Mouse (Mus musculus) kidney, postnatal 36 days (tissue): ENCODE data around the gene Plxdc2.

ENCODE experiments used
- DNase-seq, 2 experiments: peaks; one replicate each; pipeline ENCODE4 v3.0.0; 2021 to 2022; ENCODE audit warnings: mixed read lengths in 2 of 2

Gene Plxdc2

DNA sequence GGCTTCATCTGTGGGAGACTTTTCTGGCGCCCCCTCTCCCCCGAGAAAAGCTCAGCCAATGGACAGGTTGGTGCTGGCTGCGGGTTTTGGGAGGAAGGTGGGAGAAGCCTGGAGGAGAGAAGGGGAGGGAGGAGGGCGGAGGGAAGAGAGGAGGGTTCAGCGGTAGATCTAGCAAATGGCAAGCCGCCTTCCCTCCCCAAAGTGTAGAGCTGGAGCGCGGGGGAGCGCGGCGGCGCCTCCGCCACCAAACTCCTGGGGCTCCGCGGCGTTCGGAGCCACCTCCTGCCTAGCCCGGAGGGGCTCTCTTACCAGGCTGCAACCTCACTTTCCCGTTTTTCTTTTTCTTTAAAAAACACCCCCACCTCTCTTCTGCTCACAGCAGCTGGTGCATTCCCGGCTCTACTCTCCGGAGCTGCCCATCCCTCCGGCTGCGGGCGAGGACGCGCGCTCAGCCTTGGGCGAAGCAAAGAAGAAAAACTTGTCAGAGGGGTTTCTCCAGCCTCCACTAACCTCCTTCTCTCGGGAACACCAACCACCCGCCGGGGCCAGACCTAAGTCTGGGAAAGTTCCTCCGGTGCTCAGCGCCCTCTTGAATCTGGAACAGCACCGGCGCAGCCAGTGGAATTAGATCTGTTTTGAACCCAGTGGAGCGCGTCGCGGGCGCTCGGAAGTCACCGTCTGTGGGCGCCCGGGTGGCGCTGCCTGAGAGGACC, at the start of gene Plxdc2:
Plxdc2 (plus strand) TSS at position 199 of the 713 bp plus-strand sequence.
- peak; percentile 82 to 84 for DNase-seq

DNA sequence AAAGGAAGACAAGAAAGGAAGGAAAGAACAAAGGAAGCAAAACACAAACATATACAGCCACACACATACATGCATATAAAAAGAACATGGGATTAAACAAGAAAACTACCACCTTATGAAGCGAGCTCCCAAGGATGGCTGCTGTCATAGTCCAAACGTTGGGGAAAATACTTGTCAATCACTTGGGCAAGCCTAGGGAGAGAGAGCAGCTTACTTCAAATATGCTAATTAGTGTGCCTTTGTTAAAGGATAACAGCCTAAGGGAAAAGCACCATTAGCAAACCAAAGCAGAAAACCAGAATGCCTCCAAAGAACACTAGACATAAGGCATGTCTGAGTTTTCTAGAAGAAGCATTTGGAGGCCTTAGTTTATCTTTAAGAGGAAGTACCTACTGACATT, 45.7 kb upstream of the Plxdc2 start:
- DNase-seq: no peak

DNA sequence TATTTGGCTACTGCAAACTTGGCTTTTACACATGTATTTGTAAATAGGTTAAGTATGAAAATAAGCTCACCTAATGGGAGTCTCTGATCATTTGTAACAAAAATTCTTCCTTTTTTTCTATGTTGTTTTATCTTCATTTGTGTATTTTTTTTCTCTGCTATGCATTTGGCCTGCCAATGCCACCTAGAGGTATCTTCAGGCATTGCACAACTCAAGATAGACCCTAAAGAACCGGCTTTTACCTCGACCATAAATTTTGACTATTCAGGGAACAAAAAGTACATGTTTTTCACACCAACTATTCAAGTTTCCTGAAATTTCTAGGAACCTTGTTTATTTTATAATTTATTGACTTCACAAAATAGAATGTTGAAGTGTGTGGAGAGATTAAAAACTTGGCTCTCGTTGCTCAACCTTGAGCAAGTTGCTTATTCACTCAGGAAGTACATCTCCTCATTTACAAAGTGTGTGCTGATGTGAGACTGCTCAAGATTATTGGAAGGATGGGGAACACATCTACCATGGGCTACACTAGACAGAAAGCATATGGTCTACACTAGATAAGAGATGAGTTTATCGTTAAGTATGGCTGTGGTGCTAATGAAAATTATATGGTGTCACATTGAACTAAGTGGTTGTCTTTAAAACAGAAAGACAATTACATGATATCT, 43.6 kb upstream of the Plxdc2 start:
- peak; percentile 8 to 39 for DNase-seq

DNA sequence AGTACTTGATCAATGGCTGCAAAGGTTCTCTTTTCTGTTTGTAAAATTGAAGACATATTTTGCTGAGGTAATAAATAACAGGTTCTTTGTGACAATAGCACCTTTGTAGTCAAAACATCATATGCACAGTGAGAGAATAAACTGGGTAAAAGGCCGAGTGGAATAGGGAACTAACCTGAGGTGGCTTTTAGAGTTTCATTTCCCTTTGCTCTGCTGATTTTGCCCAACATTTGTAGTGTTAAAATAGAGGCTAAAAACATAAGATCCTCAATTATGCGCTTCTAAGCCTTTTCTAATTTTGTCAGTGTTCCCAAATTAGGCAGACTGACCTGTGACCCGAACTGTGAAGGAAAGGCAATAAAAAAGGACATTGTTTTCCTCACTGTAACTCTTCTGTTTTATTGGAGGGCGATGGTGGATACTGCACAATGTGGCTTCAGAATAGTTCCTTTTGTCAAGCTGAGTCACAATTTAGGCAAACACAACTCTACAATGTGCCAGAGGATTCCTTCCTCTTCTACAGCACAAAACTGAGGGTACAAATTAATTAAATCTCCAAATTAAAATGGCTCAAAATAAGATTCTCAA, 20.8 kb upstream of the Plxdc2 start:
- DNase-seq: no peak

DNA sequence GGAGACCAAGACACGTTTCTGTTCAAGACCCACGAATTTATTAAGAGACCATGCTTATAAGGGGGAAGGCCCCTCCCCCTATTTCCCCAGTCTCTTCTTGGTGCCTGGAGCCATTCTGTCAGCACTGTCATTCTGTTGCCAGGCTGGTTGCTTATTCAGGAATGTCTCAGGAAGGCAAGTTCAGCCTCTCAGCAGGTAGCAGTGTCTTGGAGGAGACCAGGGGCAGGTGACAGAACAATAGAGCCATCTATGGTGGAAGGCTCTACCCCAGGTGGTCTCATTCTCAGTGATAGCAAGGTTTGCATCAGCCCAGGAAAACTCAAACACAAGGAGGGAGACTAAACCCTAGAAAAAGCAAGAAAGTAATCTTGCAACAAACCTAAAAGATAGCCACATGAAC, 11.5 kb upstream of the Plxdc2 start:
- no peak for DNase-seq

DNA sequence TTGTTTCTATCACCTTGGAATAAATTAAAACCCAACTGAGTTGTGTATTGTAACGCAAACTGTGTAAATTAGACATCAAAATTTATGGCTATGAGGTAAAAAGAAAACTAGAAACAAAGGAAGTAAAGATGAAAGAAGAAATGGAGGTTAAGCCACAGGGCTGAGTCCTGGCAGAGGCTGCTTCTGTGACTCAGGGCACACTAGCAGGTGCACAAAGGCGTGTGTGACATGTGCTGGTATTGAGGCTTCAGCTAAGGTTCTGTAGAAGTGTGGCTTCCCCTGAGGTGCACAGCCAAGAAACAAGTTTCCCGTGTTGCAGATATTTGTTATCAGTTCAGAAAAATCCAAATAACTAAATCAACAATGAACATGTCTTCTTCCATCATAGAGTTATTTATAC, 5.0 kb upstream of the Plxdc2 start:
- DNase-seq: no peak

DNA sequence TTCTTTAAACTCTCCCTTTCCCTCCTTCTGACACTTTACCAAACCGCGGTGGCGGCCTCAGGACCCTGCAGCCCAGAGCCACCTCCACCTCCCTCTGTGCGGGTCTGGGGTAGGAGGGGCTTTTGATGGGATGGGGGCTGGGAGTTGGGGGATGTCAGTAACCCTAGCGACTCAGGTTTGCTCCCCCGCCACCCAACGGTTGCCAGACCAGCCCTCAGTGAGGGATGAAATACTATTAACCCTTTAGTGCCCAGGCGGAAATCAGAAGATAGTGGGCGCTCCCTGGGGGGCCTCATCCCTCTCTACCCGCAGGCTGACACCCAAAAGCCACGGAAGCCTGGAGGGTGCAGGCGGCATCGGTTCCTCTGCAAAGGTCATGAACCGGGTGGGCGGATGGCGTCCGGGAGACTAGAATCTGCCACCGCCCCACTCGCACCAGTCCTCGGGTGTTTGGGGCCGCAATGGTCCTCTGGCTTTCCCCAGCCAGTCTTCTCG, 446 bp upstream of the Plxdc2 start:
- peak in 1 of 2 experiments; percentile 25 for DNase-seq

DNA sequence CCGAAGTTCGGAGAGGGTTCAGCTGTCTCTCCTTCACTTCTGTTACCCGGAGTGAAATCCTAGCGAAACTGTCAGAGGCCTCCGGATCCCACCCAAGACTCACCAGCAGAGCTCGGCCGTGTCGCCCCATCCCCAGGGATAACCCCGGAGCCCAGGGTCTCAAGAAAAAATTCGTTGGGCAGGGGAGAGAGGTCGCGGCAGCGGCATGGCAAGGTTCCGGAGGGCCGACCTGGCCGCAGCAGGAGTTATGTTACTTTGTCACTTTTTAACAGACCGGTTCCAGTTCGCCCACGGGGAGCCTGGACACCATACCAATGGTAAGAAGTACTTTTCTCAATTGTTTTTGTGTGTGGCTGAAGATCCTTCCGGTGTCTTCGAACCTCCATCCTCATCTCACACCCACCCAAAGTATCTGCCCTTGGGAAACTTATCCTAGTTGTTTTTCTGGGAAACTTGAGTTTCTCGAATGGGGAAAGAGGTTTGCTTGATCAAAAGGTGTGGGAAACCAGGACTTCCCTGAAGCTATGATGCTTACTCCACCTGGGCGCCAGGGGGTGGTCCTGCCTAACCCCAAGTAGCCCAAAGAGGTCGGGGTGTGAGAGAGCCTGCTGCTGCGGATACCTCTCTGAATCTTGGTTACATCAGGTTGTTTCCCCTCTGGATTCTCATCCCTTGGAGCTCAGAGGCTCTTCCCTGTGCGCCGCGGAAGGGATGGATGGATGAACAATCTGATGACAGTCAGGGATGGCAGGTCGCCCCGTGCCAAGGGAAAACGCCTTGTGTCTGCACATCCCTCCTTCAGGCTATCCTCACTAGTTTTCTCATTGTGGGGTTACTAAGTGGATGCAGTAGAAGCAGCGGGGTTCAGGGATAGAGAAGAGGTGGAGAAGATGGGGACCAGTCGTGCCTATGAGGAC, 1.1 kb downstream of the Plxdc2 start:
- peak; percentile 46 to 66 for DNase-seq

DNA sequence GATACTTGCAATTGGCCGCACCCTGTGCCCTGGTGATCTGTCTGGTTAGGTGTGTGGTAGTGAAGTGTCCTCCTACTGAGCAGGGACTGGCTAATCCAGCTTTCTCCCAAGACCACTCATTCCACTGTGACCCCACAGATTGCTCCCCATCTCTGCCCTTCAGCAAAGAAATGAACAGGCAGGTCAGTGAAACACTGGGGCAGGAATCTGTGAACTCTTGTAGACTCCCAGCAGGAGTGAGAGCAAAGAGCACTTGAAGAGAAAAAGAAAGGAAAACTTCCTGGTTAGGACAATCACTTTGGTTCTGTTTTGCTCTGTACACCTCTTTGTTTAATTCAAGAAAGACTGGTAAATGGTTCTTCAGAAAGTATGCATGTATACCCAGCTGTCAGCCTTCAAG, 1.8 kb downstream of the Plxdc2 start:
- DNase-seq: peak; percentile 36 to 45

DNA sequence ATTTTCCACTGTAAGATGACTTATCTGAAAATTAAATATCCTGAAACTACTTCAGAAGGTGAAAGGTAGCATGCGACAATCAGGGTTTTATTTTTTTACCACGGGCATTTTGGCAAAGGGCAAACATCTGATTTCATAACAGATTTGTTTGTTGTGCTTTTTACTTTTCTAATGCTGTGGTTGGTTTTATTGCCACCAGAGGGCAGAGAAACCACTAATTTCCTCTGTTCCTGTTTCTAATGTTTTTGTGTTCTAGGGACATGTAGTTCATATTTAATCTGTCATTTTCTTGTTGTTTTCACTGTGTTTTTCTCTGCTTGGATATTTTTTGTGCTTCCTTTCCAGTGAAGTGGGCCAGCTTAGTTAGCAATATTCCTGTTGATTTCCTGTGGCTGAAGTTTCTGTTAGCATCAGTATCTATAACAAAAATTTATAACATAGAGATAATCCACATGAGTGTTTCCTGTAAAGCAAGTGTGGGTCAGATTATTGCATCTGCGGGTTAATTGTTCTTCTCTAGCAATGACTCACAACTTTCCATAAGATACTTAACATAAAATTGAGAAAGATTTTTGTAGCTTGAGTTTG, 3.3 kb downstream of the Plxdc2 start:
- DNase-seq: peak; percentile 52 to 65

DNA sequence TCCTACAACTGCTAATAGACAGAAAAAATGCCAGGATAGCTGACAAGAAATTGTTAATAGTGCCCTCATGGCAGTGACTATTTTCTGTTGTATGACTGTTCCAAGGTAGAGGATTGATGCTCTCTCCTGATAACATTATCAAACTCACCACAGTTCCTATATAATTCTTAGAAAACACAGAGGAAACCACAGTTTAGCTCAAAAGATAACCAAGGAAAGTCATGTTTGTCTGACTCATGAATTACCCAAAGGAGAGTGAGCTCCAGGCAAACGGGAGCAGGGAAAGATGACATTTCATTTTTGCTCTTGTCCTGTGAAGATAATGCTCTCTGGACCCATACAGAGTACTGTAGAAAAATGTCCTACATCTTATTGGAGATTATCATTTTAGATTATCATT, 8.6 kb downstream of the Plxdc2 start:
- no peak for DNase-seq

DNA sequence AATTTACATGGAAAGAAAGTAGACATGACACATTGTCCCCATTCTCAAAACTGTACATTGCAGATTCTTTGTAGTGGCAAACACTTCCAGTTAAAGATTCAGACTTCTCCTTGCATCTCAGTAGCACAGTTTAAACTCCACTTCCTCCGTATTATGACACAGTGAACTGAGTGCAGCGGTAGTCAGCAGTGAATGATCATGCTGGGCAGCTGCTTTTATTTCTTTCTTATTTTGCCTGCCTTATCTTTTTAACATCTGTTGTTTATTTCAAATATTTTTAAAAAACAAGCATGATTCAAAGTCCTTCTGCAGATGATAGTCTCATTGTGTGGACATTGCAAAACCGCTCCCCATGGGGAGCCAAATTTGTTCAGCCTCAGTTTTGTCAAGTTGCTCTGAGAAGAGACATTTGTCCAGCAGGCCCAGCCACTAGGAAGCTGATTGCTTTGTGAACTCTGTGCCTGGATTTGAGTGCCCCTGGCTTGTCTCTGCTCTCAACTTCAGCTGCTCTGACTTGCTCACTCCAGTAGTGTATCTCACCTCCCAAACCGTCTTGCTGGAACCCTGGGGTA, 9.8 kb downstream of the Plxdc2 start:
- peak; percentile 14 to 25 for DNase-seq

DNA sequence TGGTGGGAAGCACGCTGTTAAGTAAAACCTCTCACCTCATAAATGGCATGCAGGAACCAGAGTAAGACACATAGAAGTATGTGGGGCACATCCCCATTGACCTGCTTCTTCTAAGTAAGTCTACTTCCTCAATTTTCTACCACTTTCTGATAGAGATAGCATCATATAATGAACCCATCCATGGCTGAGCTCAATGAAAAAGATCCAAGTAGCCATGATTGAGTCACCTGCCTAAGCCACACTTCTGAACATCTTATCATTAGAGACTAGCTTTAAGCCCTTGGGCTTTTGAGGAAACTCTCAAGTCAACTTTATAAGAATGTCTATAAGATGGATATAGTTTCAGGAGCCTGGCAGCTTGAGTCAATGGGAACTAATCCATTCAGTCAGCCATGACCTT, 14.3 kb downstream of the Plxdc2 start:
- no peak for DNase-seq

DNA sequence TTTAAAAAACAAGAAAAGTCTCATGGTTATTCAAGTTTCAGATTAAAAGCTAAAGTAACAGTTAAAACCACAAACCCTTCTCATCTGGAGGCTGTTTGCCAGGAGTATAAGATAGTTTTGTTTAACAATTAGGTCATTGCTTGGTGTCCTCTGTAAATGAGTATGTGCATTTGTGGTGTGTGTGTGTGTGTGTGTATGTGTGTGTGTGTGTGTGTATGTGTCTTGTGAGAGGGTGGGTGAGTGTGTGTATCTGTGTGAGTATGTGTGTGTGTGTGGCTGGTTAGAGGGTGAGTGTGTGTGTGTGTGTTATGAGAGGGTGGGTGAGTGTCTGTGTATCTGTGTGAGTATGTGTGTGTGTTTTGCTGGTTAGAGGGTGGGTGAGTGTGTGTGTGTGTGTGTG, 18.2 kb downstream of the Plxdc2 start:
- DNase-seq: no peak

DNA sequence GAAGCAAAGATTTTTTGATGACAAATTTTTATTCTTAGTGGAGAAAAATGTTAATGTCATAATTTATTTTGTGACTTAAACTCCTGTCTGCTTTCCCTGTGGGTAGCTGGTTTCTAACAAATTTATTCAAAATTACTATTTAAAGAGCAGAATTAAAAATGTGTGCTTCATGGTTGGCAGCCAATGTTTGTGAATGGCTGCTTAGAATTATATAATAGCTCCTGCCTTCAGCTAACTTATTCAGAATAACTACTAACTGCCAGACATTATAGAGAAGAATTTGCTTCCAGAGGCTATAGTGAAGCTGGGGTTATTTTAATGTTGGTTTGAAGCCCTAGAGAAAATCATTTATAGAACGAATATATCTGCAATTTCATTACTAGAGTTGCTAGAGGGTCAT, 30.1 kb downstream of the Plxdc2 start:
- no peak for DNase-seq

DNA sequence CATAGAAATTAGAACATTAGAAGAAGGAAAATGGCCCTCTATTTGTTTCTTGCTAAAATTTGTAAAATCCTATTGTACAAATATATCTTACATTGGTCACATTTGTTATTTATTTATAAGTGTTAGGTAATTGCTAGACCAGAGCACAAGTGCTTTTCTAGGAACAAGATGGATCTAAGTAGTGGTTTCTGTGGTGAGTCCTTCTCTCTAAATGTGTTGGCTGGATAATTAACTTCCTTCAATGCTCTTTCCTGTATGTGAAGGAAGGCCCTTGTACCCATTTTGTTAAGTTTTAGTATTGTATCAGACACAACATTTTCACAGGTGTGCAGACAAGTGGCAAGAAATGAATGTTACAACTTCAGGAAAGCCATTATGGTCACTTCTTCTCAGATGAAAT, 30.6 kb downstream of the Plxdc2 start:
- no peak for DNase-seq

DNA sequence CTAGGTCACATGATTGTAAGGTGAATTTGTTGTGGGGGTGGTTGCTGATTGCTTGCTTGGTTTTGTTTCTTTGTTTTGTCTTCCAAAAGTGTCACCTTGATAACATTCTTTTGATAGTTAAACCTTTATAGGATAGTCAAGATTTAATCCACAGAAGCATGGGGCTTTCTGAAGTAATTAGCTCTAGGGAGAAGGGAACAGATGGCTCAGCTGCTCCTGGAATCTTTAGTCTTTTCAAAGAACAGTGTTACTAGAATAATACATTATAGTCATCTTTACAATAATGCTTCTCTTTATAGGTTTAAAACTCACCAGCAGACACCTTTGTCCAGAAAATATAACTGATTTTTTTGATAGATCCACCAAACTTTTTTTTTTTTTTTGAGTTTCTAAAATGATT, 31.7 kb downstream of the Plxdc2 start:
- DNase-seq: no peak

DNA sequence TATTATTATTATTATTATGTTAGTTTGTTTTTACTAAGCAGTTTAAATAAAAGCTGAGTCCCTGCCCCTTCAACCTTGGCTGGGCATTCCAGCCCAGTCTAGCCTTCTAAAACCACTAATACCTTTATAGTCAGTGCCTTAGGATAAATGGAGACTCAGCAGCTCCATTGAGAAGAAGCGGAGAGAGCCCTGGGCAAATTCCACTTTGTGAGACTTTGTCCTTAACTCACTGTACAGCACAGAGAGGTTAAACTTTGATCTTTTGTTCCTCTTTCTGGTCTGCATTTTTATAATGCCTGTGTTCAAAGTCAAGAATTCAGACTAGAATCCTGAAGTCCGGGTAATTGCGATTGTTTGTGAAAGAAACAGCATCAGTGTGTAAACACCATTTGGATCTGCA, 41.4 kb downstream of the Plxdc2 start:
- peak; percentile 63 to 84 for DNase-seq

DNA sequence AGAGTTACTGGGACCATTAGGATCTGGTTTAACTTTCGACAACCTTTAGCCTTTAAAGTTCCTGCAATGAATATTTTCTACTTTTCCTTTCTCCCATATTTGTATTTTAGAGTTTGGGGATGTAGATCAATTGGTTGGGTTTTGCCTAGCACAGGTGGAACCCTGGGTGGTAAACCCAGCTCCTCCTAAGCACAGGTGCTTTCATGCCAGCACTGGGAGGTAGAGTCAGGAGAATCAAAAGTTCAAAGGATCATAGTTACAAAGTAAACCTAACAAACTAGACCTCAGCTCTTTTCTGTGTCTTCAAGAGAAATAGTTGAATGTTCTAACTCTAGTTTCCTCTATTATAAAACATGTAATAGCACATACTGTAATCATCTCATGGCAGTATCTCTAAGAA, 41.9 kb downstream of the Plxdc2 start:
- DNase-seq: peak; percentile 46 to 48

DNA sequence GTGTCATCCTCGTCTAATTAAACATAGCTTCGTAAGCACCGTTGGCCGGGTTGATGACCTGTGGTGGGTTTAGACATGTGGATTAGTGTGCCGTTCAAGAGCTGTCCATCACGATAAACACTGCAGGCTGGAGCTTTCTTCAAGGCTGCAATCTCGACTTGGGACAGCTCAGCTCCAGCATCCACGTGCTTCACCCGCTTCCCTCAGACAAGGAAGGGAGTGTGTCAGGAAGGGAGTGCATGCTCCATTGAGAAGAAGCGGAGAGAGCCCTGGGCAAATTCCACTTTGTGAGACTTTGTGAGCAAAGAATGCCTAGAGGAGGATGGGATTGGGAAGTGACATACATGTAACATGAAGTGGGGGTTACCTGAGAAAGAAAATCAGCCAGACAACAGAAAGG, 42.8 kb downstream of the Plxdc2 start:
- peak; percentile 47 to 64 for DNase-seq

DNA sequence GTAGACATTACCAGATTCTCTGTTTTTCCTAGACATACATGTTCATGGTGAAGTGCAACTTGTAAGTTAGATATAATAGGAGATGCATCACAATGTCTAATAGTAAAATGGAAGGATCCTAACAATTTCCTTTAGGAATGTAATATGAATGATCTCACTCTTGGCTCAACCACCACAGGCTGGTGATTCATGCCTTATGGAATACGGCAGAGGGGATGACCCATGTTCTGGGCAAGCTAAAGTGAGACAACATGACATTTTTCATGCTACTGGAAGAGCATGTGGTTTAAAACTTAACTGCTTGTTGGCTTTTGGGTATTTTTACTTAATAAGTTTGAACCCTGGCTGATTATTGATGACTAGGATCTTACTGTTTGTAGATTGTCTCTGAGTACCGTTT, 50.4 kb downstream of the Plxdc2 start:
- no peak for DNase-seq

DNA sequence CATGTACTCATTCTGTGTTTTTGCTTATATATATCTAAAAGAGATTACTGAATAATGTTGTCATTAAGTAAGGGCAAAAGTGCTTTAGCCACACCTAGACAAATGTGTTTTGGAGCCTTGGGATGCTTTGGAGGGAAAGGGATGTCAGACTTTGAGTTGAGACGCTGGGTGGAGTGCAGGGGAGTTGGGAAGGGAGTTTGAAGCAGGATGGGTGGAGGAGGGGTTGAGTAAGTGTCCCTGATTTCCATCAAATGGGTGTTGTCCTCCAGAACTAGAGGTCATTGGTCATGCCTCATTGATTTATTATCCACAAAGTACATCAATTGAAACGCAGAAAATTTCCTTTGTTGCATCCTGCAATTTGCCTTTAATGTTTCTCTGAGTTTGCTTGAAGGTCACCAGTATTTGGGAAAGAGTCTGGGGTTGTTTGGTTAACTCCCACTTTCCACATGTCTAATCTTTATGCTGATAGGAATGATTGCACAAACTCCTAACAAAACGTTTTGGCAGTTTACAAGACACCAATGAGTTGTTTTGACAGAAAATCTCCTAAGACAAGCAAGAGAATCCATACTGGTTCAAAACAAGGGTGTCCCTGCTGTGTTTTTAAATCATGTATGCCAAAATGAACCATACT, 58.4 kb downstream of the Plxdc2 start:
- no peak for DNase-seq
